Mouse (Mus musculus) CH12.LX (cell line): ENCODE data around the gene Tiam1. TPM values are rescaled to one million over a fixed set of nuclear protein-coding genes. Genes with fewer than 3 reads are reported as not detected.

Experiments
- DNase-seq: peaks from one replicate; pipeline ENCODE4 v3.0.0-alpha.2; 2013; ENCODE audit errors: extremely low read depth
- H3K27ac ChIP-seq: 2 replicates; pipeline ENCODE4 v1.5.1; 2012; ENCODE audit warnings: low read depth, mild to moderate bottlenecking, control low read depth, moderate library complexity; ENCODE audit not compliant: insufficient read depth
- H3K27me3 ChIP-seq: replicated peaks from 2 replicates; pipeline ENCODE3; 2012; ENCODE audit warnings: inconsistent platforms
- H3K36me3 ChIP-seq, 2 experiments: replicated peaks in 1 of 2; 2 replicates each; pipeline versions ENCODE3 to v1.6.1; 2012; ENCODE audit warnings: inconsistent platforms in 1 of 2, low read length in 1 of 2, mild to moderate bottlenecking in 1 of 2, mixed read lengths in 1 of 2, moderate library complexity in 1 of 2; ENCODE audit not compliant: control insufficient read depth in 1 of 2, insufficient read depth in 1 of 2
- H3K4me1 ChIP-seq, 2 experiments: 2 replicates each; pipeline ENCODE4 v1.6.1; 2012; ENCODE audit warnings: inconsistent platforms in 1 of 2, moderate library complexity in 1 of 2; ENCODE audit not compliant: insufficient read depth in 2 of 2, control insufficient read depth in 1 of 2
- H3K4me2 ChIP-seq: 2 replicates; pipeline ENCODE4 v1.6.1; 2012; ENCODE audit warnings: low read depth, mild to moderate bottlenecking, control low read depth; ENCODE audit not compliant: poor library complexity, insufficient read depth, severe bottlenecking
- H3K4me3 ChIP-seq, 3 experiments: fragments of 150-350 bp in 1 of 3; sonication (generic) in 1 of 3; replicated peaks in 1 of 3; 2 replicates each; pipeline versions ENCODE3 to v1.5.1; 2011 to 2012; ENCODE audit warnings: low read depth in 2 of 3, low read length in 2 of 3, mild to moderate bottlenecking in 2 of 3, moderate library complexity in 2 of 3, control low read depth in 1 of 3, improper control_type of control experiment in 1 of 3, inconsistent platforms in 1 of 3, mixed read lengths in 1 of 3; ENCODE audit not compliant: poor library complexity in 1 of 3
- H3K79me2 ChIP-seq: replicated peaks from 2 replicates; pipeline ENCODE4 v1.6.1; 2012; ENCODE audit warnings: mild to moderate bottlenecking, moderate library complexity; ENCODE audit not compliant: control insufficient read depth, poor library complexity, insufficient read depth, severe bottlenecking; ENCODE audit errors: extremely low read depth
- H3K9ac ChIP-seq: 2 replicates; pipeline ENCODE4 v1.6.1; 2012; ENCODE audit warnings: low read depth, mild to moderate bottlenecking, control low read depth, moderate library complexity; ENCODE audit not compliant: insufficient read depth
- H3K9me3 ChIP-seq: replicated peaks from 2 replicates; pipeline ENCODE3; 2012; ENCODE audit warnings: low read length, inconsistent platforms, mixed read lengths
- CTCF ChIP-seq, 2 experiments: IDR thresholded peaks in 1 of 2; conservative IDR thresholded peaks in 1 of 2; 2 replicates each; pipeline ENCODE4 v1.5.1; 2011 to 2012; ENCODE audit warnings: low read depth in 2 of 2, low read length in 2 of 2, improper control_type of control experiment in 1 of 2, inconsistent platforms in 1 of 2, mild to moderate bottlenecking in 1 of 2, moderate library complexity in 1 of 2
- EP300 ChIP-seq: IDR thresholded peaks from 2 replicates; pipeline ENCODE4 v1.6.1; 2011; ENCODE audit warnings: low read length, improper control_type of control experiment
- GABPA ChIP-seq: IDR thresholded peaks from 2 replicates; pipeline ENCODE4 v1.6.1; 2012; ENCODE audit warnings: low read depth, low read length, improper control_type of control experiment, inconsistent platforms; ENCODE audit not compliant: insufficient replicate concordance
- MAFK ChIP-seq: IDR thresholded peaks from 2 replicates; pipeline ENCODE4 v1.6.1; 2011; ENCODE audit warnings: low read length, improper control_type of control experiment; ENCODE audit not compliant: insufficient replicate concordance
- MYC ChIP-seq: IDR thresholded peaks from 2 replicates; pipeline ENCODE4 v1.6.1; 2011; ENCODE audit warnings: low read depth, mild to moderate bottlenecking, improper control_type of control experiment, low read length
- SMC3 ChIP-seq: IDR thresholded peaks from 2 replicates; pipeline ENCODE4 v1.6.1; 2011; ENCODE audit warnings: low read depth, low read length, improper control_type of control experiment
- TCF12 ChIP-seq: IDR thresholded peaks from 2 replicates; pipeline ENCODE4 v1.6.1; 2014; ENCODE audit warnings: low read depth, mild to moderate bottlenecking, inconsistent platforms, low read length, improper control_type of control experiment
- UBTF ChIP-seq: IDR thresholded peaks from 2 replicates; pipeline ENCODE4 v1.6.1; 2012; ENCODE audit warnings: low read depth, mild to moderate bottlenecking, inconsistent platforms, low read length, improper control_type of control experiment, moderate library complexity
- USF1 ChIP-seq: IDR thresholded peaks from 2 replicates; pipeline ENCODE4 v1.6.1; 2014; ENCODE audit warnings: low read depth, mild to moderate bottlenecking, inconsistent platforms, low read length, improper control_type of control experiment
- ZKSCAN1 ChIP-seq: IDR thresholded peaks from 2 replicates; pipeline ENCODE4 v1.6.1; 2012; ENCODE audit warnings: low read depth, inconsistent platforms, low read length, improper control_type of control experiment, borderline replicate concordance
- dilution Hi-C: fragments of 300-500 bp; cut with MboI; formaldehyde crosslinking; loops from 2 replicates; pipeline ENCODE4 v1.14.3; 2020; ENCODE audit warnings: low sequenced_read_pairs; ENCODE audit not compliant: extremely low pct_unique_long_range_greater_than_20kb, extremely low pct_ligation_motif_present
- in situ Hi-C: fragments of 300-500 bp; cut with MboI; formaldehyde crosslinking; loops from 3 replicates; pipeline ENCODE4 v1.14.3; 2019; ENCODE audit warnings: low sequenced_read_pairs, low pct_ligation_motif_present, low pct_unique_long_range_greater_than_20kb, mixed read lengths
- polyA plus RNA-seq: library from polyadenylated mRNA; unstranded; fragments of >175 nt; gene quantifications from 2 replicates; pipeline ENCODE4 v1.2.1, GENCODE M21; 2012; ENCODE audit warnings: low read depth; ENCODE audit not compliant: insufficient read length
- total RNA-seq, 2 experiments: library from RNA; depleted of rRNA; stranded (reverse); fragments of 300-350 nt in 1 of 2; fragments of >200 nt in 1 of 2; gene quantifications; 2 replicates each; pipeline ENCODE4 v1.2.3; 2012 to 2014

Tiam1 gene
- total and polyA plus RNA-seq, 3 experiments: 0.03 to 0.40 (median 0.04) TPM

DNA sequence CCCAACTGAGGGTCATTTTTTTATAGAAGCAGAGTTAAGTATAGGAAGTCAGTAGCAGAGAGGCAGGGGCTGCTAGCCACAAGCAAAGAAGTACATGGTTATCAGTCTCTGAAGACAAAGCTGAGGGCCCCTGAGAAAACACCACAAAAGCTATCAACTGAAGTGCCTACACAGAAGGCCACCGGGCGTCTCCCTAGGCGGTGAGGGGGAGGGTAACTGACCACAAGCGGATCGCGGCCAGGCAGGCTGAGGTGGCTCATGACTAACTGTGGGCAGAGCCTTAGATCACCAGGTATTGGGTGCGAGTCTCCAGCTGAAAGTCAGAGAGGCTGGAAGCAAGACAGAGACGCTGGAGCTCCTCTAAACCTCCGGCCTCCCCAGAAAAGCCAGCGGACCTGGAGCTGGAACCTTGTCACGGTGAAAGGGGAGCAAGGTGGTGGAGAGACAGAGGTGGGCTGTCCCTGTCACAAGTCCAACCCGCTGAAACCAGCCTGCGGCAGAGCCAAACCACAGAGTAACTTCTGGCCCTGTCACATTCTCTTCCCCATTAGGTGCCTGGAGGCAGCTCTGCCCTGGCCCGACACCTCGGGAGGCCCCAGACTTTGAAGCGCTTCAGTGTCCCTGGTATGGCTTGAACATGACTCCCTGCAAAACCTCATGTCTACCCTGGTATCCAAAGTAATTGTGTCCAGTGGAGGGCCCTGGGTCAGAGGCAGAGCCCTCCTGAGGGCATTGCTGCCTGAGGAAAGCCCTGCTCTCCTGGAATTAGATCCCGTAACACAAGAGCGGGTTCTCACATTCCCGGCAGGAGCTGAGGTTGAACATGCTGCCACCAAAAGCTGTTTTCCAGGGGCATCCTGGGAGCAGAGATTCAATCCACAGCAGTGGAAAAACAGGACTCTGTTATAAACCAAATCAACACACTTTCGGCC is 271.3 kb downstream of the Tiam1 start:
- Histone ChIP-seq H3K4me3 (peak overlapping the region in 1 of 3 experiments; percentile 10), H3K9me3 (peaks cover 59% of the 10 kb centered on the region), H3K9ac (no peak overlapping the region), H3K27ac (no peak overlapping the region), H3K27me3 (no peaks in the 10 kb centered on the region), H3K36me3 (no peaks in the 10 kb centered on the region), H3K4me1 (peaks cover 0 to 28% of the 10 kb centered on the region in 2 experiments; a peak in 2 of 4 replicates), H3K4me2 (no peak overlapping the region; the same call in 1 of the 2 replicates), H3K79me2 (no peaks in the 10 kb centered on the region)
- dilution Hi-C loops (no loop called here), in situ Hi-C loops (no loop called here)
- peak; percentile 30; the same call in 1 of the 2 replicates for TF ChIP-seq TCF12
- no peak for TF ChIP-seq USF1
- TF ChIP-seq MAFK: 0 out of 2 replicates have a peak, but pooled peaks have one; percentile 22
- TF ChIP-seq EP300: 0 out of 2 replicates have a peak, but pooled peaks have one; percentile 1
- no peak for TF ChIP-seq SMC3
- peak; percentile 80 for DNase-seq

GRCm38 (mm10) chr16:89871382-89871781 is 272.2 kb downstream of the Tiam1 start:
- Histone ChIP-seq H3K9ac (no peak overlapping the region), H3K36me3 (no peaks in the 10 kb centered on the region), H3K4me1 (peaks cover 0 to 28% of the 10 kb centered on the region in 2 experiments; a peak in 2 of 4 replicates), H3K27ac (no peak overlapping the region), H3K4me2 (no peak overlapping the region), H3K9me3 (peaks cover 60% of the 10 kb centered on the region), H3K27me3 (no peaks in the 10 kb centered on the region), H3K4me3 (no peak overlapping the region), H3K79me2 (no peaks in the 10 kb centered on the region)
- TF ChIP-seq UBTF (no peak), ZKSCAN1 (no peak)
- dilution Hi-C loops (no loop called here), in situ Hi-C loops (no loop called here)
- peak; percentile 64 for DNase-seq

GRCm38 (mm10) chr16:89870059-89870458 is 273.5 kb downstream of the Tiam1 start:
- DNase-seq: no peak
- Histone ChIP-seq H3K79me2 (no peaks in the 10 kb centered on the region), H3K4me1 (peaks cover 0 to 33% of the 10 kb centered on the region in 2 experiments; a peak in 2 of 4 replicates), H3K9me3 (peaks cover 58% of the 10 kb centered on the region), H3K9ac (no peak overlapping the region), H3K27ac (no peak overlapping the region), H3K4me3 (no peak overlapping the region), H3K36me3 (no peaks in the 10 kb centered on the region), H3K4me2 (no peak overlapping the region), H3K27me3 (no peaks in the 10 kb centered on the region)
- TF ChIP-seq CTCF (conservative IDR thresholded peaks at IDR 0.05 in 1 of 2, IDR thresholded peaks at IDR 0.05 in 1 of 2; ENCODE audit: low read depth in 2 of 2, low read length in 2 of 2) (peak in 1 of 2 experiments; percentile 12; a peak in 1 of 4 replicates), TCF12 (no peak), MYC (no peak), GABPA (no peak)
- dilution Hi-C loops: no loop called here
- in situ Hi-C loops: no loop called here
